Mouse (Mus musculus) C2C12 (cell line): ENCODE data around the gene Nav1. TPM values are rescaled to one million over a fixed set of nuclear protein-coding genes. Genes with fewer than 3 reads are reported as not detected.

Experiments used
- H3K27me3 ChIP-seq: one replicate; pipeline ENCODE4 v1.6.1; 2011; ENCODE audit not compliant: control insufficient read depth, insufficient read depth, insufficient read length
- H3K36me3 ChIP-seq: one replicate; pipeline ENCODE4 v1.6.1; 2011; ENCODE audit not compliant: control insufficient read depth, insufficient read depth
- H3K4me3 ChIP-seq: one replicate; pipeline ENCODE4 v1.5.1; 2011; ENCODE audit warnings: mild to moderate bottlenecking, control low read depth; ENCODE audit not compliant: poor library complexity, insufficient read depth, severe bottlenecking
- H3K79me2 ChIP-seq: one replicate; pipeline ENCODE4 v1.6.1; 2011; ENCODE audit not compliant: control insufficient read depth, insufficient read depth
- H3K79me3 ChIP-seq: one replicate; pipeline ENCODE4 v1.6.1; 2011; ENCODE audit warnings: low read depth, control low read depth
- H3ac ChIP-seq: one replicate; pipeline ENCODE3; 2011; ENCODE audit warnings: low read depth; ENCODE audit not compliant: control insufficient read depth, insufficient read length
- CEBPB ChIP-seq: IDR thresholded peaks from one replicate; pipeline ENCODE4 v1.6.1; 2011; ENCODE audit warnings: low read depth, mild to moderate bottlenecking, control low read depth, moderate library complexity
- CTCF ChIP-seq: IDR thresholded peaks from one replicate; pipeline ENCODE4 v1.5.1; 2011; ENCODE audit not compliant: control insufficient read depth, insufficient read depth, insufficient read length
- FOSL1 ChIP-seq: IDR thresholded peaks from one replicate; pipeline ENCODE4 v1.8.0; 2011; ENCODE audit warnings: mild to moderate bottlenecking, low read length; ENCODE audit not compliant: poor library complexity, insufficient read depth, severe bottlenecking
- MAX ChIP-seq: IDR thresholded peaks from one replicate; pipeline ENCODE4 v1.6.1; 2011; ENCODE audit warnings: mild to moderate bottlenecking, control low read depth
- MYOD1 ChIP-seq: IDR thresholded peaks from one replicate; pipeline ENCODE4 v1.6.1; 2011; ENCODE audit warnings: low read depth; ENCODE audit not compliant: control insufficient read depth, insufficient read length
- MYOG ChIP-seq: IDR thresholded peaks from one replicate; pipeline ENCODE4 v1.6.1; 2011; ENCODE audit not compliant: control insufficient read depth, insufficient read length; ENCODE audit errors: extremely low read depth
- USF1 ChIP-seq: IDR thresholded peaks from one replicate; pipeline ENCODE4 v1.6.1; 2011; ENCODE audit warnings: low read depth, mild to moderate bottlenecking, control low read depth, moderate library complexity
- polyA plus RNA-seq: library from polyadenylated mRNA; unstranded; fragments of >200 nt; fragmentation: generic; extraction: Trizol; gene quantifications from one replicate; pipeline ENCODE4 v1.2.1, GENCODE M21; 2012; ENCODE audit warnings: missing spikeins

Nav1 gene
- polyA plus RNA-seq, 1 experiment: 22.2 TPM

GRCm38 (mm10) chr1:135429901-135430668 lies 177.0 kb downstream of the Nav1 start, which contains the start of gene Ipo9:
Ipo9 (minus strand) TSS chr1:135430499.
- TF ChIP-seq MYOG (no peak), FOSL1 (no peak), CEBPB (no peak), MYOD1 (no peak), MAX (no peak), CTCF (peak; percentile 91), USF1 (no peak)
- Histone ChIP-seq H3K27me3 (no peaks in the 10 kb centered on the region), H3ac (peak within 1 kb of the TSS; percentile 98), H3K79me3 (peaks cover 51% of the 10 kb centered on the region), H3K79me2 (peaks cover 52% of the 10 kb centered on the region), H3K36me3 (peaks cover 20% of the 10 kb centered on the region), H3K4me3 (peak within 1 kb of the TSS; percentile 86)

- no peak overlapping the region for H3ac ChIP-seq
- H3K27me3 ChIP-seq: no peaks in the 10 kb centered on the region
- peaks cover 79% of the 10 kb centered on the region for H3K79me2 ChIP-seq
- TF ChIP-seq MAX: no peak
- no peak for TF ChIP-seq CTCF
- TF ChIP-seq USF1: no peak
- TF ChIP-seq FOSL1: no peak
- no peak for TF ChIP-seq MYOD1
- no peak for TF ChIP-seq CEBPB
- TF ChIP-seq MYOG: no peak
- H3K4me3 ChIP-seq: no peak overlapping the region
- H3K36me3 ChIP-seq: peaks cover 47% of the 10 kb centered on the region
- H3K79me3 ChIP-seq: peaks cover 78% of the 10 kb centered on the region
Measured at GRCm38 (mm10) chr1:135427390-135427789, 179.7 kb downstream of the Nav1 start.

GRCm38 (mm10) chr1:135426645-135427044 lies 180.4 kb downstream of the Nav1 start:
- Histone ChIP-seq H3K79me2 (peaks cover 87% of the 10 kb centered on the region), H3K36me3 (peaks cover 51% of the 10 kb centered on the region), H3K27me3 (no peaks in the 10 kb centered on the region), H3ac (no peak overlapping the region), H3K79me3 (peaks cover 85% of the 10 kb centered on the region), H3K4me3 (no peak overlapping the region)
- no peak for TF ChIP-seq MYOD1
- no peak for TF ChIP-seq USF1
- no peak for TF ChIP-seq CEBPB
- TF ChIP-seq FOSL1: no peak
- no peak for TF ChIP-seq MAX
- no peak for TF ChIP-seq CTCF
- no peak for TF ChIP-seq MYOG

GRCm38 (mm10) chr1:135422772-135423171 lies 184.3 kb downstream of the Nav1 start:
- H3ac ChIP-seq: no peak overlapping the region
- H3K36me3 ChIP-seq: peaks cover 83% of the 10 kb centered on the region
- peaks cover 86% of the 10 kb centered on the region for H3K79me2 ChIP-seq
- H3K79me3 ChIP-seq: peaks cover 76% of the 10 kb centered on the region
- TF ChIP-seq MAX: no peak
- no peak for TF ChIP-seq FOSL1
- TF ChIP-seq MYOD1: no peak
- TF ChIP-seq CEBPB: no peak
- no peak for TF ChIP-seq USF1
- no peak for TF ChIP-seq CTCF
- TF ChIP-seq MYOG: no peak
- no peak overlapping the region for H3K4me3 ChIP-seq
- no peaks in the 10 kb centered on the region for H3K27me3 ChIP-seq

- no peaks in the 10 kb centered on the region for H3K27me3 ChIP-seq
- no peak overlapping the region for H3ac ChIP-seq
- no peak overlapping the region for H3K4me3 ChIP-seq
- H3K79me3 ChIP-seq: peaks cover 18% of the 10 kb centered on the region
- TF ChIP-seq USF1: no peak
- no peak for TF ChIP-seq FOSL1
- no peak for TF ChIP-seq CEBPB
- no peak for TF ChIP-seq CTCF
- TF ChIP-seq MYOG: no peak
- no peak for TF ChIP-seq MYOD1
- H3K79me2 ChIP-seq: peaks cover 40% of the 10 kb centered on the region
- peaks cover 82% of the 10 kb centered on the region for H3K36me3 ChIP-seq
Measured at GRCm38 (mm10) chr1:135413996-135414395, 193.1 kb downstream of the Nav1 start.
